Mouse (Mus musculus): ENCODE measurements at regions not wholly inside any gene's neighbourhood (a gene's known extent, or its start where the extent isn't known, plus 50 kb on each side); places are given as distances from the start of the nearest gene placed in this dataset.
A peak's percentile ranks its signal among the peaks of the same experiment; 100 is the strongest.
"Not testable (repeated sequence)": the region's sequence is repeated elsewhere in the genome, so short reads cannot be mapped to it uniquely, and the experiment has no call there.

GRCm38 (mm10) chr3:18488886-18489285 is 540.7 kb downstream of the Cypt12 start:
- no peak for DNase-seq (ENCODE audit: low spot score in 2 of 2)

- no peak for DNase-seq (ENCODE audit: low spot score in 2 of 2)
Observed at GRCm38 (mm10) chr3:18522562-18522961, 574.4 kb downstream of the Cypt12 start.

GRCm38 (mm10) chr3:18524011-18524410 is 575.8 kb downstream of the Cypt12 start:
- DNase-seq (ENCODE audit: low spot score in 2 of 2): no peak

- DNase-seq (ENCODE audit: low spot score in 2 of 2): no peak
Observed at GRCm38 (mm10) chr3:18557201-18557600, 609.0 kb downstream of the Cypt12 start.

- DNase-seq (ENCODE audit: low spot score in 2 of 2): no peak
Observed at GRCm38 (mm10) chr3:18560282-18560785, 612.1 kb downstream of the Cypt12 start.

GRCm38 (mm10) chr3:18580911-18581626 is 632.9 kb downstream of the Cypt12 start:
- DNase-seq (ENCODE audit: low spot score in 2 of 2): not testable (repeated sequence)

- no peak for DNase-seq (ENCODE audit: low spot score in 2 of 2)
Observed at GRCm38 (mm10) chr3:18620608-18621007, 672.4 kb downstream of the Cypt12 start.

GRCm38 (mm10) chr3:18623831-18624304 is 675.7 kb downstream of the Cypt12 start:
- peak; percentile 39 to 65 for DNase-seq (ENCODE audit: low spot score in 2 of 2)

- no peak for DNase-seq (ENCODE audit: low spot score in 2 of 2)
Observed at GRCm38 (mm10) chr3:18624381-18625145, 676.4 kb downstream of the Cypt12 start.

- peak; percentile 22 to 66 for DNase-seq (ENCODE audit: low spot score in 2 of 2)
Observed at GRCm38 (mm10) chr3:18625395-18626328, 677.5 kb downstream of the Cypt12 start.

- DNase-seq (ENCODE audit: low spot score in 2 of 2): no peak
Observed at GRCm38 (mm10) chr3:18626375-18626774, 678.2 kb downstream of the Cypt12 start.

GRCm38 (mm10) chr3:18626820-18627219 is 678.6 kb downstream of the Cypt12 start:
- DNase-seq (ENCODE audit: low spot score in 2 of 2): no peak

- DNase-seq (ENCODE audit: low spot score in 2 of 2): no peak
Observed at GRCm38 (mm10) chr3:18629233-18629632, 681.0 kb downstream of the Cypt12 start.

GRCm38 (mm10) chr3:18631601-18632000 is 683.4 kb downstream of the Cypt12 start:
- DNase-seq (ENCODE audit: low spot score in 2 of 2): no peak

GRCm38 (mm10) chr3:18634855-18635254 is 686.6 kb downstream of the Cypt12 start:
- no peak for DNase-seq (ENCODE audit: low spot score in 2 of 2)

GRCm38 (mm10) chr3:18637553-18637952 is 689.3 kb downstream of the Cypt12 start:
- DNase-seq (ENCODE audit: low spot score in 2 of 2): no peak

GRCm38 (mm10) chr3:18640286-18640685 is 692.1 kb downstream of the Cypt12 start:
- peak; percentile 43 to 59 for DNase-seq (ENCODE audit: low spot score in 2 of 2)

GRCm38 (mm10) chr3:18641688-18642087 is 693.5 kb downstream of the Cypt12 start:
- DNase-seq (ENCODE audit: low spot score in 2 of 2): no peak

GRCm38 (mm10) chr3:18643408-18644035 is 695.3 kb downstream of the Cypt12 start:
- no peak for DNase-seq (ENCODE audit: low spot score in 2 of 2)

GRCm38 (mm10) chr3:18645481-18645880 is 697.3 kb downstream of the Cypt12 start:
- no peak for DNase-seq (ENCODE audit: low spot score in 2 of 2)

GRCm38 (mm10) chr3:18645927-18646326 is 697.7 kb downstream of the Cypt12 start:
- DNase-seq (ENCODE audit: low spot score in 2 of 2): no peak
